Mouse (Mus musculus): ENCODE data around the gene Cygb. TPM values are rescaled to one million over a fixed set of nuclear protein-coding genes. Genes with fewer than 3 reads are reported as not detected.

Cygb gene
- polyA plus RNA-seq, 1 experiment from 2014 or later, result 0.60 TPM

DNA sequence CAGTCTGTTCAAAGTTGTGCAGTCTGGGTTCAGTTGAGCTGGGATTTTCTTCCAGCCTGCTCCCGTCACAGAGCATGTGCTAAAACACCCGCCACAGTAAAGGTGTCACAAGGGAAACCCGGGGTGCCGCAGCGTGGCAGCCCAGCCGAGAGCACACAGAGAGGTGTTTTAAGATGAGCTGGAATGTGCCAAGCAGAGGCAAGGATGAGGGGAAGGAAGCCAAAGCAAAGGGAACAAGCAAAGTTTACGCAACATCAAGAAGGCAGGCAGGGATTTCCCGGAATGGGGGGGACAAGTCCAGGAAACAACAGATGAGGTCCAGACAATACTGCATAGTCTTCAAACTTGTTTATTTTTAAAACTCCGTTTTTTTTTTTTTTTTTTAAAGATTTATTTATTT lies 12.5 kb upstream of the Cygb start:
- Histone ChIP-seq H3K4me1 (replicated peaks) (peaks cover 40% of the 10 kb centered on the region), H3K27ac (no peak overlapping the region), H3K4me3 (replicated peaks) (no peak overlapping the region), H3K27me3 (peaks cover 31% of the 10 kb centered on the region), H3K9ac (no peak overlapping the region), H3K36me3 (no peaks in the 10 kb centered on the region), H3K9me3 (replicated peaks) (no peaks in the 10 kb centered on the region), H3K4me2 (no peak overlapping the region)
- ATAC-seq (ENCODE audit: low read depth) (no peak), DNase-seq (no peak)
- WGBS (ENCODE audit: insufficient replicate concordance), result 68% methylated on average over 9 of the region's 9 CpGs

GRCm38 (mm10) chr11:116665289-116665688 lies 11.2 kb upstream of the Cygb start:
- Histone ChIP-seq H3K36me3 (no peaks in the 10 kb centered on the region), H3K27me3 (peaks cover 36% of the 10 kb centered on the region), H3K9ac (no peak overlapping the region), H3K4me1 (replicated peaks) (peaks cover 36% of the 10 kb centered on the region), H3K9me3 (replicated peaks) (no peaks in the 10 kb centered on the region), H3K4me3 (replicated peaks) (no peak overlapping the region), H3K27ac (no peak overlapping the region), H3K4me2 (no peak overlapping the region)
- no peak for ATAC-seq (ENCODE audit: low read depth)
- WGBS (ENCODE audit: insufficient replicate concordance), result 57% methylated on average over 10 of the region's 10 CpGs
- no peak for DNase-seq

- H3K27ac ChIP-seq, result no peak overlapping the region
- no peak overlapping the region for H3K9ac ChIP-seq
- no peak overlapping the region for H3K4me2 ChIP-seq
- H3K4me3 ChIP-seq (replicated peaks), result no peak overlapping the region
- H3K27me3 ChIP-seq, result peaks cover 32% of the 10 kb centered on the region
- WGBS (ENCODE audit: insufficient replicate concordance), result 44% methylated on average over 8 of the region's 8 CpGs
- H3K36me3 ChIP-seq, result no peaks in the 10 kb centered on the region
- H3K4me1 ChIP-seq (replicated peaks), result peaks cover 44% of the 10 kb centered on the region
- no peak for DNase-seq
- H3K9me3 ChIP-seq (replicated peaks), result no peaks in the 10 kb centered on the region
- no peak for ATAC-seq (ENCODE audit: low read depth)
Measured at GRCm38 (mm10) chr11:116661948-116662377, 7.8 kb upstream of the Cygb start.

- Histone ChIP-seq H3K4me2 (no peak overlapping the region), H3K9me3 (replicated peaks) (no peaks in the 10 kb centered on the region), H3K27ac (no peak overlapping the region), H3K4me3 (replicated peaks) (no peak overlapping the region), H3K27me3 (peaks cover 32% of the 10 kb centered on the region), H3K9ac (no peak overlapping the region), H3K4me1 (replicated peaks) (peaks cover 47% of the 10 kb centered on the region), H3K36me3 (no peaks in the 10 kb centered on the region)
- ATAC-seq (ENCODE audit: low read depth), result no peak
- 24% methylated on average over 13 of the region's 13 CpGs for WGBS (ENCODE audit: insufficient replicate concordance)
- DNase-seq, result no peak
Measured at GRCm38 (mm10) chr11:116661291-116661947, 7.3 kb upstream of the Cygb start.

GRCm38 (mm10) chr11:116660181-116660580 lies 6.1 kb upstream of the Cygb start:
- no peak for DNase-seq
- no peak overlapping the region for H3K4me3 ChIP-seq (replicated peaks)
- H3K4me2 ChIP-seq, result no peak overlapping the region
- H3K36me3 ChIP-seq, result no peaks in the 10 kb centered on the region
- H3K9ac ChIP-seq, result no peak overlapping the region
- no peaks in the 10 kb centered on the region for H3K9me3 ChIP-seq (replicated peaks)
- H3K27ac ChIP-seq, result no peak overlapping the region
- H3K27me3 ChIP-seq, result peaks cover 38% of the 10 kb centered on the region
- 68% methylated on average over 9 of the region's 9 CpGs for WGBS (ENCODE audit: insufficient replicate concordance)
- no peak for ATAC-seq (ENCODE audit: low read depth)
- H3K4me1 ChIP-seq (replicated peaks), result peaks cover 47% of the 10 kb centered on the region

- H3K4me1 ChIP-seq (replicated peaks), result peaks cover 48% of the 10 kb centered on the region
Measured at GRCm38 (mm10) chr11:116659027-116659621, 5.0 kb upstream of the Cygb start.

GRCm38 (mm10) chr11:116658238-116658637 lies 4.1 kb upstream of the Cygb start:
- 68% methylated on average over 10 of the region's 10 CpGs for WGBS (ENCODE audit: insufficient replicate concordance)
- H3K4me3 ChIP-seq (replicated peaks), result no peak overlapping the region
- H3K27ac ChIP-seq, result no peak overlapping the region; the same call in 1 of the 2 replicates
- ATAC-seq (ENCODE audit: low read depth) (no peak), DNase-seq (no peak)
- H3K27me3 ChIP-seq, result peaks cover 47% of the 10 kb centered on the region
- peak overlapping the region; percentile 68; the same call in 1 of the 2 replicates for H3K4me2 ChIP-seq
- no peaks in the 10 kb centered on the region for H3K9me3 ChIP-seq (replicated peaks)
- H3K36me3 ChIP-seq, result no peaks in the 10 kb centered on the region
- H3K4me1 ChIP-seq (replicated peaks), result peaks cover 52% of the 10 kb centered on the region
- H3K9ac ChIP-seq, result no peak overlapping the region

More at GRCm38 (mm10) chr11:116659027-116659621, 5.0 kb upstream of the Cygb start:
- Histone ChIP-seq H3K4me3 (replicated peaks) (no peak overlapping the region), H3K27me3 (peaks cover 47% of the 10 kb centered on the region), H3K9ac (no peak overlapping the region), H3K36me3 (no peaks in the 10 kb centered on the region), H3K9me3 (replicated peaks) (no peaks in the 10 kb centered on the region), H3K27ac (no peak overlapping the region), H3K4me2 (no peak overlapping the region)
- no peak for DNase-seq
- WGBS (ENCODE audit: insufficient replicate concordance), result 66% methylated on average over 15 of the region's 15 CpGs
- ATAC-seq (ENCODE audit: low read depth), result no peak

- peak overlapping the region; percentile 68 for H3K4me2 ChIP-seq
- DNase-seq, result peak; percentile 87
- no peaks in the 10 kb centered on the region for H3K36me3 ChIP-seq
- peaks cover 48% of the 10 kb centered on the region for H3K4me1 ChIP-seq (replicated peaks)
- ATAC-seq (ENCODE audit: low read depth), result peak; percentile 95
- peak overlapping the region; percentile 82 for H3K27ac ChIP-seq
- H3K9me3 ChIP-seq (replicated peaks), result no peaks in the 10 kb centered on the region
- H3K27me3 ChIP-seq, result peaks cover 47% of the 10 kb centered on the region
- peak overlapping the region; percentile 44 for H3K4me3 ChIP-seq (replicated peaks)
- WGBS (ENCODE audit: insufficient replicate concordance), result 8% methylated on average over 22 of the region's 22 CpGs
- peak overlapping the region; percentile 66 for H3K9ac ChIP-seq
Measured at GRCm38 (mm10) chr11:116657311-116658223, 3.5 kb upstream of the Cygb start.

DNA sequence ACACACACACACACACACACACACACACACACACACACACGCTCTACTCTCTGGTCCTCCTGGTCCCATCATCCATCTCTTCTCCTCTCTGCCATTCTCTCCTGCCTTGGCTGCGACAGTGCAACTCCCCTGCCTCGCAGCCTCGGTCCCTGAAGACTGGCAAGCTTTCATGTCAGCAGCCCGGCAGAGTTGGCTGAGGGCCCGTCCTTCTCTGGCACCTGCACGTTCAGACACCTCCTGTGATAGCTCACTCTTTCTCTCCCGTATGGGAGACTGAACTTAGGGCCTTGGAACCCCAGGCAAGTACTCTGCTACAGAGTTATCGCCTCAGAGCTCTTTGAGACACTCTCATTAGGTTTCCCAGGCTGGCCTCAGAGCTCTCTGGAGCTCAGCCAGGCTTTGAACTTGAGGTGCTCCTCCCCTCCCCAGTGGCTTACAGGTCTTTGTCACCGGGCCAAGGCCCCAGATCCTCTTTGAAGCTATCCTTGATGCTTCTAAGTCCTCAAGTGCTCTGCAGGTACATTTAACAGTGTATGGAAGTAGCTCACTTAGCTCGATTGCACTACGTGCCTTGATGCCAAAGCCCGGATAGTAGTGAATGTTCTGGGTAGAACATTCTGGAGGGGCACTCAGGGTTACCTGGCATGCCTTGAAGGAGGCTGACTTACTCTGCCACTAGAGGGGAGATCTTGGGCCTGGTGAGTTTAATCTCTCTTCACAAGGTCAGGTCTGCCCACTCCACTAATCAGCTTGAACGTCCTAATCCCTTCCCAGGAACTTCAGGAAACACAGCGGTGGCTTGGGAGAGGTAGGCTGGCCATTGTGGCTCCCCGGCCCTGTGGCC lies 2.5 kb upstream of the Cygb start:
- Histone ChIP-seq H3K4me1 (replicated peaks) (peaks cover 47% of the 10 kb centered on the region), H3K27me3 (peaks cover 47% of the 10 kb centered on the region), H3K4me3 (replicated peaks) (no peak overlapping the region), H3K27ac (no peak overlapping the region), H3K36me3 (no peaks in the 10 kb centered on the region), H3K4me2 (peak overlapping the region; percentile 68), H3K9me3 (replicated peaks) (no peaks in the 10 kb centered on the region), H3K9ac (no peak overlapping the region)
- ATAC-seq (ENCODE audit: low read depth) (no peak), DNase-seq (no peak)
- WGBS (ENCODE audit: insufficient replicate concordance), result 75% methylated on average over 16 of the region's 16 CpGs

DNA sequence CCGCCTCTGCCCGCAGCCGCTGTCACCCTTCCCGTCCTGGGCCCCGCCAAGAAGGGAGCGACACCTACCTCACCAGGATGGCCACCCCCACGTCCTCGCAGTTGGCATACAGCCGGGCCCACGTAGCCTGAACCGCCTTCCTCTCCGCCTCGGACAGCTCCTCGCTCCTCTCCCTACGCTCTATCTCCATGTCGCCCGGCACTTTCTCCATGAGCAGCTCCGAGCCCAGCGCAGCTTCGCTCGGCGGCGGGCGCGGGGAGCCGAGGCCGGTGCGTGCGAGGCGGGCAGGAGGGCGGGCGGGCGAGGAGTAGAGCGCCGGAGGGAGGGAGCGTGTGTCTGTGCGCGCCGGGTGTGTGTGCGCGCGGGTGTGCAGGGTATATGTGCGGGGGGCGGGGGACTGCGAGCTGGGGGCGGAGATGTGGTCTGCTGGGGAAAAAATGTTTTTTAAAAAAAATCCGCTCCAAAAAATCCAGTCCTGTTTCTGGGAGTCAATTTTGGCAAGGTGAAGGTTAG lies 348 bp downstream of the Cygb start:
- no peak overlapping the region for H3K27ac ChIP-seq
- peaks cover 65% of the 10 kb centered on the region for H3K27me3 ChIP-seq
- H3K36me3 ChIP-seq, result no peaks in the 10 kb centered on the region
- ATAC-seq (ENCODE audit: low read depth) (no peak), DNase-seq (no peak)
- peaks cover 34% of the 10 kb centered on the region for H3K4me1 ChIP-seq (replicated peaks)
- under 1% methylated on average over 45 of the region's 47 CpGs for WGBS (ENCODE audit: insufficient replicate concordance)
- peak overlapping the region; percentile 64 for H3K4me2 ChIP-seq
- H3K4me3 ChIP-seq (replicated peaks), result peak overlapping the region; percentile 47
- no peaks in the 10 kb centered on the region for H3K9me3 ChIP-seq (replicated peaks)
- H3K9ac ChIP-seq, result no peak overlapping the region

Measured in liver, embryonic 13.5 days (tissue).